Mouse (Mus musculus): ENCODE measurements around the gene 3110040N11Rik.

- no peak for TF ChIP-seq CTCF (IDR thresholded peaks at IDR 0.05; ENCODE audit: control insufficient read depth, insufficient read depth, insufficient replicate concordance, low read depth, low read length)
- peak; percentile 93 for TF ChIP-seq POLR2A (IDR thresholded peaks at IDR 0.05; ENCODE audit: control insufficient read depth, low read depth, low read length)
Observed at GRCm38 (mm10) chr7:81762180-81763109, 26.8 kb downstream of the 3110040N11Rik start, which contains the start of gene Ramac.

Measured in testis, adult 2 months (tissue).